Mouse (Mus musculus): ENCODE results near the gene Arhgap19.
A peak's percentile ranks its signal among the peaks of the same experiment; 100 is the strongest.

DNA sequence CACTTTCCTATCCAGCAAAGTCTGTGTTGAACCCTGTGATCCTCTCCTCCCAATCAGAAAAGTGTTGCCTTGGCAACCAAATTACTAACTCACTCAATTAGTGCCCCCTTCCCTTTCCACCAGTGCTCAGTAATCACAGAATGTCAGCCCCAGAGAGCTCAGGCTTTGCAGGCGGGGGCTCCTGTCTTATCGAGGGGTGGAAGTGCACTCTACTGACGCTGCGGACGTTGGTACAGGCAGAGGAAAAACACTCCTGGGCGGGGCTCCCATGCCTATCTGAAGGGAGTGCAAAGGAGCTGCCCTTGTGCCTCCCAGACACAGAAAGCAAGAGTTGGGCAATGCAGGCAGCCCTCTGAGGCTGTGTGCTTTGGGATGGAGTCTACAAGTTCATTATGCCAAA lies 34.0 kb upstream of the Arhgap19 start:
- TF ChIP-seq POLR2A (IDR thresholded peaks at IDR 0.05; ENCODE audit: insufficient read depth, low read depth, low read length) (no peak), CTCF (IDR thresholded peaks at IDR 0.05; ENCODE audit: insufficient read depth, low read depth, low read length) (peak; percentile 11; the same call in 1 of the 2 replicates)
